ENCODE assay signal across 27 mouse cellular contexts in the genomic region with DNA sequence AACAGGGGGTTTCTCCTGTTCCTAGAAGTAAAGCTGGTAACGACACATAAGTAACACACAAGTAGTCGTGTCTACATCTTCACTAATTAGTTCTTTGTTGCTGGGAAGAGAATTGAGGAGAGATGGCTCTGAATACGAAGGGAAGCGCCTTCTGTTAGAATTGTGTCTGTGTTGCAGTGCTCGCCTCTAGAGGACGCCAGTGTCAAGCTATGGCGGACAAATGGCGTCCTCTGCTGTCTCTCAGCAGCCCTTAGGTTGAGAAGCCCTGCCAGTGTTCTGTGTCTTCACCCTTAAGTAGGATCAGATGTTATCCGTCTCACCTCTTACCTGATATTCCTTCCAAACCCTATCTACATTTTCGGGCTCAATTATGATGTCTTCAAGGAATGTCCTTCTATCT.
DNase-seq lines count a peak whose midpoint lies in the region; ATAC-seq and TF ChIP-seq lines count a peak whose summit lies in the region.
"Had no signal": no experiment of that assay in that cellular context is flagged by ENCODE, and none has a peak within 500 bp of the region (broad histone marks: within the 10 kb centered on the region; RNA-seq: fewer than 3 reads in every experiment).

No protein-coding gene starts in this region.

- H3K27me3 ChIP-seq in ES-Bruce4 (ENCODE audit: control insufficient read depth, insufficient read depth, low read length, poor library complexity, severe bottlenecking), result no peaks in the 10 kb centered on the region
- no peaks in the 10 kb centered on the region for H3K27me3 ChIP-seq in G1E (ENCODE audit: insufficient read depth, low read length)
- H3K27me3 ChIP-seq: heart, embryonic 15.5 days; hindbrain, embryonic 13.5 days; liver, embryonic 13.5 days; megakaryocyte, embryonic 14.5 days; midbrain, embryonic 13.5 days had no signal

- no peak for TF ChIP-seq POLR2A in ES-Bruce4 (IDR thresholded peaks at IDR 0.05; ENCODE audit: insufficient read depth, low read length)

- peak; percentile 6; the same call in 1 of the 2 replicates for TF ChIP-seq CTCF in left cerebral cortex, adult 2 months (IDR thresholded peaks at IDR 0.05)
- TF ChIP-seq CTCF in ES-Bruce4 (IDR thresholded peaks at IDR 0.05; ENCODE audit: low read depth, low read length), result peak; percentile 56
- TF ChIP-seq CTCF in G1E (IDR thresholded peaks at IDR 0.05; ENCODE audit: low read depth, low read length), result 0 out of 2 replicates have a peak, but pooled peaks have one; percentile 10

- intact Hi-C loops in left cerebral cortex, adult 2 months (cut with DNase I), result no loop called here
- intact Hi-C loops in left cerebral cortex, postnatal 25 days (cut with DNase I), result no loop called here

- H3K36me3 ChIP-seq in ES-Bruce4 (ENCODE audit: control insufficient read depth, insufficient read depth, low read length, poor library complexity, severe bottlenecking) (no peaks in the 10 kb centered on the region), G1E (replicated peaks) (no peaks in the 10 kb centered on the region)
- H3K36me3 ChIP-seq: heart, embryonic 10.5 days; heart, embryonic 15.5 days; hindbrain, embryonic 13.5 days; liver, embryonic 13.5 days; midbrain, embryonic 13.5 days had no signal

- no peak overlapping the region for H3K9ac ChIP-seq in ES-Bruce4 (ENCODE audit: low read depth, poor library complexity, severe bottlenecking)
- H3K9ac ChIP-seq: heart, embryonic 15.5 days; hindbrain, embryonic 13.5 days; liver, embryonic 13.5 days; midbrain, embryonic 13.5 days had no signal

- no peak for DNase-seq in left cerebral cortex, adult 2 months (ENCODE audit: extremely low spot score in 1 of 2, low spot score in 2 of 2)
- DNase-seq in left cerebral cortex, postnatal 25 days (ENCODE audit: low spot score in 2 of 2), result no peak
- DNase-seq in G1E (ENCODE audit: low spot score) (no peak), liver (no peak)
- no peak for DNase-seq in adrenal gland, adult 18-20 months (ENCODE audit: low spot score in 2 of 2)
- DNase-seq: adrenal gland, postnatal 10 days; B cell, adult 2 months; cerebellum, adult 11 months; cerebellum, adult 9-10 months; heart, postnatal 36 days; kidney, adult 11 months; kidney, postnatal 14 days; left cerebral cortex, postnatal 4 days; liver, embryonic 13.5 days; lung, adult 18-20 months; lung, postnatal 4 days; spleen, adult 18-20 months; thymus, adult 18-20 months had no signal

- no peaks in the 10 kb centered on the region; the same call in 1 of the 2 replicates for H3K9me3 ChIP-seq in ES-Bruce4 (replicated peaks; ENCODE audit: control insufficient read depth, insufficient read depth, low read length, poor library complexity, severe bottlenecking)
- no peaks in the 10 kb centered on the region for H3K9me3 ChIP-seq in G1E (replicated peaks)
- H3K9me3 ChIP-seq: heart, embryonic 10.5 days; heart, embryonic 15.5 days; hindbrain, embryonic 13.5 days; liver, embryonic 13.5 days; midbrain, embryonic 13.5 days had no signal

- no peak overlapping the region for H3K27ac ChIP-seq in left cerebral cortex, adult 2 months
- H3K27ac ChIP-seq in ES-Bruce4 (ENCODE audit: insufficient read depth, low read length), result no peak overlapping the region
- H3K27ac ChIP-seq: heart, embryonic 10.5 days; heart, embryonic 15.5 days; hindbrain, embryonic 13.5 days; liver, embryonic 13.5 days; midbrain, embryonic 13.5 days had no signal

- no peak for ATAC-seq in G1E (ENCODE audit: extremely low read depth, insufficient number of reproducible peaks, low FRiP score, poor library complexity, severe bottlenecking)
- ATAC-seq: forebrain, embryonic 16.5 days; lung, postnatal 0 days; midbrain, embryonic 13.5 days had no signal

- H3K4me1 ChIP-seq in ES-Bruce4 (ENCODE audit: control insufficient read depth, insufficient read depth, low read length) (no peaks in the 10 kb centered on the region), G1E (ENCODE audit: insufficient read depth, low read depth, low read length) (no peaks in the 10 kb centered on the region)
- H3K4me1 ChIP-seq: heart, embryonic 10.5 days; heart, embryonic 15.5 days; hindbrain, embryonic 13.5 days; liver, embryonic 13.5 days; megakaryocyte, embryonic 14.5 days; midbrain, embryonic 13.5 days had no signal

- H3K4me3 ChIP-seq in left cerebral cortex, adult 2 months, result no peak overlapping the region
- H3K4me3 ChIP-seq in ES-Bruce4 (ENCODE audit: low read depth, low read length) (no peak overlapping the region), G1E (ENCODE audit: low read depth, low read length) (no peak overlapping the region)
- H3K4me3 ChIP-seq: erythroblast, embryonic 14.5 days; heart, embryonic 10.5 days; heart, embryonic 15.5 days; hindbrain, embryonic 13.5 days; liver, embryonic 13.5 days; megakaryocyte, embryonic 14.5 days; midbrain, embryonic 13.5 days had no signal

- TF ChIP-seq EP300 in ES-Bruce4 (IDR thresholded peaks at IDR 0.05; ENCODE audit: insufficient read depth, low read depth, low read length), result no peak

Comparison
In these comparisons a context has a peak if more than half of its experiments do, and no peak if none do; other contexts are left out.
1. CTCF ChIP-seq: peak in every context shown above with its lines; median percentile 56 in ES-Bruce4; 10 in G1E; 6 in left cerebral cortex, adult 2 months.